Mouse (Mus musculus) forebrain, embryonic 14.5 days (tissue): ENCODE results near the gene Gnptab. TPM values are rescaled to one million over a fixed set of nuclear protein-coding genes. Genes with fewer than 3 reads are reported as not detected.

ENCODE experiments used
- ATAC-seq: fragments of 200-750 bp; cut with Nextera tagmentation; 2 replicates; pipeline ENCODE4 v1.8.0; 2017; ENCODE audit warnings: mild to moderate bottlenecking, moderate library complexity
- DNase-seq: peaks from one replicate; pipeline ENCODE4 v3.0.0-alpha.2; 2015; ENCODE audit warnings: low spot score
- H3K27ac ChIP-seq: fragments of 300-500 bp; sonication (generic); 2 replicates; pipeline ENCODE4 v1.5.1; 2014; ENCODE audit warnings: low read depth, mild to moderate bottlenecking, control low read depth, low read length, moderate library complexity
- H3K27me3 ChIP-seq: fragments of 300-500 bp; sonication (generic); replicated peaks from 2 replicates; pipeline ENCODE4 v1.6.1; 2014; ENCODE audit warnings: low read length, control low read depth, mixed read lengths; ENCODE audit not compliant: control insufficient read depth, insufficient read depth
- H3K36me3 ChIP-seq: fragments of 300-500 bp; sonication (generic); 2 replicates; pipeline ENCODE4 v1.6.1; 2014; ENCODE audit warnings: low read length, control low read depth; ENCODE audit not compliant: control insufficient read depth, insufficient read depth
- H3K4me1 ChIP-seq: fragments of 300-500 bp; sonication (generic); 2 replicates; pipeline ENCODE4 v1.6.1; 2014; ENCODE audit warnings: antibody characterized with exemption, low read length, control low read depth; ENCODE audit not compliant: control insufficient read depth, insufficient read depth
- H3K4me2 ChIP-seq: fragments of 300-500 bp; sonication (generic); 2 replicates; pipeline ENCODE4 v1.6.1; 2014; ENCODE audit warnings: mild to moderate bottlenecking, control low read depth, low read length
- H3K4me3 ChIP-seq: fragments of 300-500 bp; sonication (generic); 2 replicates; pipeline ENCODE4 v1.5.1; 2014; ENCODE audit warnings: low read depth, low read length, control low read depth
- H3K9ac ChIP-seq: fragments of 300-500 bp; sonication (generic); 2 replicates; pipeline ENCODE4 v1.6.1; 2014; ENCODE audit warnings: mild to moderate bottlenecking, low read length, control low read depth, moderate library complexity
- H3K9me3 ChIP-seq: fragments of 300-500 bp; sonication (generic); replicated peaks from 2 replicates; pipeline ENCODE4 v1.6.1; 2016; ENCODE audit warnings: low read length, control low read depth, mixed read lengths; ENCODE audit not compliant: control insufficient read depth
- WGBS: fragments of 180-500 bp; shearing (Covaris S2); extraction: QIAGEN DNeasy Blood & Tissue Kit; methylation state at CpG from one replicate; pipeline ENCODE4 v1.1.7; 2014; 5-methylcytosine and 5-hydroxymethylcytosine counted together
- polyA plus RNA-seq: library from polyadenylated mRNA; unstranded; fragments of >200 nt; fragmentation: Nextera tagmentation; extraction: Ambion mirVana; gene quantifications from 2 replicates; pipeline ENCODE4 v1.2.1, GENCODE M21; 2014

Gnptab gene
- polyA plus RNA-seq, 1 experiment from 2014 or later: 9.8 TPM

DNA sequence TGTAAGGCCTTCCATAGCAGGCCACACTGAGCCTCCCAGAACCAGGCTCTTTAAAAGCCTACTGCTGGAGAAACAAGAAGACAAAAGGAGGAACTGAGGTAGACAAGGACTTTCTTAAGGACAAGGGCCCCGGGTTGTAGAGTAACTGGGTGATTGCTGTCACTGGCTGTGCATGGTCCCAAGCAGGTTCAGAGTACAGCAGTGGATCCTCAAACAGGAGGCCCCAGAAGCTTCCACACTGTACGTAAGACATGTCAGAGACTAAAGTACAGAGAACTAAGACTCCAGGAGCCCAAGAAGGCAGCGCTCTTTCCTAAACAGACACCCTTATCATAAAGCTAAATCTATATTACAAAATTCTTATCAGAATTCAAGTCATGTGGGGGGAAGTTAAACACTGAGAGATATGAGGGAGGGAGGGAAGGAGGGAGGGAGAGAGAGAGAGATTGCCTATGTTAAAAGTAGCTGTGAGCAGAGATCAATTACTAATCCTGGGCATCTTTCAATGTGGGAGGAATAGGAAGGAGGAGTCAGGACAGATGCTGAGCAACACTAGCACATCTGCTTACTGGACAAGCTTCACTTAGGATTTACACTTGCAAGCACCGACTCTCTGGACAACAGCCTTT lies 116.1 kb downstream of the Gnptab start:
- no peaks in the 10 kb centered on the region for H3K36me3 ChIP-seq
- DNase-seq (no peak), ATAC-seq (no peak)
- no peak overlapping the region for H3K4me3 ChIP-seq
- H3K4me2 ChIP-seq: no peak overlapping the region
- H3K4me1 ChIP-seq: no peaks in the 10 kb centered on the region
- H3K9ac ChIP-seq: no peak overlapping the region
- 91% methylated on average over 4 of the region's 4 CpGs for WGBS
- H3K27ac ChIP-seq: no peak overlapping the region
- no peaks in the 10 kb centered on the region for H3K27me3 ChIP-seq
- H3K9me3 ChIP-seq: no peaks in the 10 kb centered on the region

Other genes starting within 250 kb of the Gnptab start
- 5.9 and 6.5 TPM in 2 replicates for gene Parpbp, start 232.2 kb upstream of the Gnptab start, polyA plus RNA-seq
- 47.6 and 57.7 TPM in 2 replicates for gene Nup37, start 232.1 kb upstream of the Gnptab start, polyA plus RNA-seq
- 40.7 and 54.5 TPM in 2 replicates for gene Washc3, start 178.0 kb upstream of the Gnptab start, polyA plus RNA-seq
- 0.44 and 0.84 TPM in 2 replicates for gene Dram1, start 52 bp upstream of the Gnptab start, polyA plus RNA-seq
- 0.28 TPM in 1 of 2 replicates, not detected in the other for gene Sycp3, start 80.4 kb downstream of the Gnptab start, polyA plus RNA-seq
- gene Chpt1, start 124.9 kb downstream of the Gnptab start, polyA plus RNA-seq: 4.6 and 5.0 TPM in 2 replicates
- gene Mybpc1, start 226.0 kb downstream of the Gnptab start, polyA plus RNA-seq: 0.52 and 1.4 TPM in 2 replicates